Mouse (Mus musculus): ENCODE data around the gene Ccl7.

Gene Ccl7

GRCm38 (mm10) chr11:82034446-82034845 lies 11.1 kb upstream of the Ccl7 start:
- DNase-seq (ENCODE audit: low spot score in 2 of 2), result no peak

- DNase-seq (ENCODE audit: low spot score in 2 of 2), result peak; percentile 27 to 48
These were observed 10.2 kb upstream of the Ccl7 start, which contains the start of gene Ccl2 for GRCm38 (mm10) chr11:82035356-82035755. Gene Ccl2 (plus strand): TSS chr11:82035571.

- DNase-seq (ENCODE audit: low spot score in 2 of 2), result no peak
These were observed 9.7 kb upstream of the Ccl7 start for GRCm38 (mm10) chr11:82035857-82036256.

GRCm38 (mm10) chr11:82038535-82038934 lies 7.0 kb upstream of the Ccl7 start, which contains the start of gene Gm17268:
Gene Gm17268 (minus strand): TSS chr11:82038562.
- no peak for DNase-seq (ENCODE audit: low spot score in 2 of 2)

GRCm38 (mm10) chr11:82039132-82039660 lies 6.3 kb upstream of the Ccl7 start:
- DNase-seq (ENCODE audit: low spot score in 2 of 2), result no peak

GRCm38 (mm10) chr11:82041671-82042080 lies 3.8 kb upstream of the Ccl7 start:
- peak in 1 of 2 experiments; percentile 9 for DNase-seq (ENCODE audit: low spot score in 2 of 2)

- peak; percentile 23 to 29 for DNase-seq (ENCODE audit: low spot score in 2 of 2)
These were observed 2.4 kb downstream of the Ccl7 start for GRCm38 (mm10) chr11:82047746-82048415.

- DNase-seq (ENCODE audit: low spot score in 2 of 2), result no peak
These were observed 8.3 kb downstream of the Ccl7 start for GRCm38 (mm10) chr11:82053849-82054248.

- DNase-seq (ENCODE audit: low spot score in 2 of 2), result peak; percentile 28 to 42
These were observed 12.1 kb downstream of the Ccl7 start, which contains the start of gene Ccl11 for GRCm38 (mm10) chr11:82057646-82058045. Gene Ccl11 (plus strand): TSS chr11:82057823.

- no peak for DNase-seq (ENCODE audit: low spot score in 2 of 2)
These were observed 16.7 kb downstream of the Ccl7 start for GRCm38 (mm10) chr11:82062226-82062625.

GRCm38 (mm10) chr11:82063454-82063853 lies 17.9 kb downstream of the Ccl7 start:
- no peak for DNase-seq (ENCODE audit: low spot score in 2 of 2)

GRCm38 (mm10) chr11:82066953-82067571 lies 21.6 kb downstream of the Ccl7 start:
- peak in 1 of 2 experiments; percentile 8 for DNase-seq (ENCODE audit: low spot score in 2 of 2)

- DNase-seq (ENCODE audit: low spot score in 2 of 2), result no peak
These were observed 25.6 kb downstream of the Ccl7 start for GRCm38 (mm10) chr11:82071076-82071475.

GRCm38 (mm10) chr11:82072374-82072773 lies 26.9 kb downstream of the Ccl7 start:
- DNase-seq (ENCODE audit: low spot score in 2 of 2), result no peak

GRCm38 (mm10) chr11:82072984-82073383 lies 27.5 kb downstream of the Ccl7 start:
- DNase-seq (ENCODE audit: low spot score in 2 of 2), result no peak

GRCm38 (mm10) chr11:82073686-82074085 lies 28.2 kb downstream of the Ccl7 start:
- DNase-seq (ENCODE audit: low spot score in 2 of 2), result no peak

- no peak for DNase-seq (ENCODE audit: low spot score in 2 of 2)
These were observed 31.5 kb downstream of the Ccl7 start for GRCm38 (mm10) chr11:82077031-82077430.

- DNase-seq (ENCODE audit: low spot score in 2 of 2), result no peak
These were observed 32.7 kb downstream of the Ccl7 start for GRCm38 (mm10) chr11:82078136-82078730.

- no peak for DNase-seq (ENCODE audit: low spot score in 2 of 2)
These were observed 35.4 kb downstream of the Ccl7 start for GRCm38 (mm10) chr11:82080865-82081264.

GRCm38 (mm10) chr11:82084360-82084759 lies 38.8 kb downstream of the Ccl7 start:
- no peak for DNase-seq (ENCODE audit: low spot score in 2 of 2)
